Mouse (Mus musculus) 416B (cell line): Measurements from ENCODE around the gene M1ap.
A peak's percentile ranks its signal among the peaks of the same experiment; 100 is the strongest.

Source experiments
- DNase-seq: peaks from one replicate; pipeline ENCODE4 v3.0.0; 2011; ENCODE audit warnings: low read depth

Gene M1ap

DNA sequence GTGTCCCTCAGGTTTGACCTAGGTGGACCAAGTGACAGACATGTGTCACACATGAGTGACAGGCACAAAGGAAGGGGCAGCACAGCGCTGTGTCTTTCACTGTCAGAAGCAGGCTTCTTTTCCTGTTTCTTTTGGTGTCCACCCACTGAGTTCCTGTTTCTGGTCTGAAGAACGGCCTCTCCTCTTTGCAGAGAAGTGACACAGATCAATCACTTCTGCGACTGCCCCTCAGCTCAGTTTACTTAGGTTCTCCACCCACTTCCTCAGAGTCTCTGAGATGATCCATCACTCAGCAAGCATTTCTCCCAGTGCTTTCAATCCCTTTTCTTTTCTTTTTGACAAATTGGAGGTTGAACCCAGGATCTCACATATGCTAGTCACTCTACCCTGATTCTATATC is 62.0 kb downstream of the M1ap start:
- peak; percentile 75 for DNase-seq

DNA sequence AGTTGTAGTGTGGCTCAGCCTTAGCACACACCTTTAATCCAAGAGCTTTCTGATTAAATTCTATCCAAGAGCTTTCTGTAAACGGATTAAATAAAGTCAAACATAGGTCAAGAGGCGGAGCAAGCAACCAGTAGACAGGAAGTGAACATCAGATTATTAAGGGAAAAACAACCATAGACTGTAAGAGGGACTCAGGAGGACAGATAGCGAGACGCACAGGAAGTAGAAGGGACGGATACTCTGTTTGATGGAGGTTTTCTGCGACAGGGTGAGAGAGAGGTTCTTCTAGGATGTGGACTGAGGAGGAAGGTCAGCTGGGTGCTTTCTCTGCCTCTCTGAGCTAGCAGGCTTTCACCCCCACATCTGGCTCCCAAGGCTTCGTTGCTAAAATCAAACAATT is 63.3 kb downstream of the M1ap start:
- peak; percentile 69 for DNase-seq

DNA sequence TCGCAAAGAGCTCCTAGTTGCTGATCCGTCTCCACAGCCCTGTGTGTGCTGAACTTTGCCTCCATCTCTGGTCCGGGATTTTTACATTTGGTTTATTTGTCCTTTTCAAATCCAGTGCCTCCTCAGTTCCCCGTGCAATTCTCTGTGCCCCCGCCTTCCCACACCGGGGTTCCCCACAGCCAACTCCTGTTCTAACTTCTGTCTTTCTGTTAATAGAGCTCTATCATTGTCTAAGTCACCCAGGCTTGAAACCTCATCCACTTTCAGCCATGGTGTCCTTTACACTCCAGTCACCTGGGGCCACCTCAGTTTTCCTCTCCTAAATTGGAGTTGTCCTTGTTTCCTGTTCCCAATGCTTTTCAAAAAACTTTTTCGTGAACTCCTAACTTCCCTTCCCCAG is 64.6 kb downstream of the M1ap start:
- no peak for DNase-seq

DNA sequence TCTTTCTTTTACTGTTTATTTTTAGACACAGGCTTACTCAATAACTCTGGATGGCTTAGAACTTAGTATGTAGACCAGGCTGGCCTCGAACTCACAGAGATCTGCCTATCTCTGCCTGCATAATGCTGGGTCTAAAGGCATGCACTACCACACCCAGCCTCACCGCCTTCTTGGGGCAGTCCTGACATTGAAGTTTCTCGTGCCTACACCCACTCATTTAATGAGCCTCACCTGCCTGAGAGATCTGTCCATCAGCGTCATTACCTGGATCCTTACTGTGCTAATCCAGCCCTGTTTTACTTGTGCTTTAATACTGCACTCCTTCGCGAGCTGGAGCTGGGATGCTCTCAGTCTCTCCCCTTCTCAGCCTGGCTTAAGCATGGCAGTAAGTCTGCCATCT is 65.1 kb downstream of the M1ap start:
- DNase-seq, result no peak

DNA sequence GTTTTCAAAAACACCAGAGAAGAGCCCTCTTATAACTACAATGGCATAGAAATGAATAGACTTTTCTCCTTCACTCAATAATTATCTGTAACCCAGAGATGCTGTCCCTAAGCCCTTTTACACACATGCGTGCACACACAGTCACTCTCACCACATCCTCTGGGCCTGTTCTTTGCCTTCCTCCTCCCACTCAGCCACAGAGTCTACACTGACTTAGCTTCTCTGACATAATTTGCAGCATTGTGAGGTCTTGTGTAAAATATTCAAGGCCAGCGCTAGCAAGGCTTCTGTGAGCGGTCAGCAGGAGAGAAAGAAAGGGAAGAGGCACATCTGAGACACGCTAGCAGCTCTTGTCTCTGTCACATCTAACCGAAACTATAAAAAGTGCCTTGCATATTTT is 66.7 kb downstream of the M1ap start:
- DNase-seq, result peak; percentile 88

DNA sequence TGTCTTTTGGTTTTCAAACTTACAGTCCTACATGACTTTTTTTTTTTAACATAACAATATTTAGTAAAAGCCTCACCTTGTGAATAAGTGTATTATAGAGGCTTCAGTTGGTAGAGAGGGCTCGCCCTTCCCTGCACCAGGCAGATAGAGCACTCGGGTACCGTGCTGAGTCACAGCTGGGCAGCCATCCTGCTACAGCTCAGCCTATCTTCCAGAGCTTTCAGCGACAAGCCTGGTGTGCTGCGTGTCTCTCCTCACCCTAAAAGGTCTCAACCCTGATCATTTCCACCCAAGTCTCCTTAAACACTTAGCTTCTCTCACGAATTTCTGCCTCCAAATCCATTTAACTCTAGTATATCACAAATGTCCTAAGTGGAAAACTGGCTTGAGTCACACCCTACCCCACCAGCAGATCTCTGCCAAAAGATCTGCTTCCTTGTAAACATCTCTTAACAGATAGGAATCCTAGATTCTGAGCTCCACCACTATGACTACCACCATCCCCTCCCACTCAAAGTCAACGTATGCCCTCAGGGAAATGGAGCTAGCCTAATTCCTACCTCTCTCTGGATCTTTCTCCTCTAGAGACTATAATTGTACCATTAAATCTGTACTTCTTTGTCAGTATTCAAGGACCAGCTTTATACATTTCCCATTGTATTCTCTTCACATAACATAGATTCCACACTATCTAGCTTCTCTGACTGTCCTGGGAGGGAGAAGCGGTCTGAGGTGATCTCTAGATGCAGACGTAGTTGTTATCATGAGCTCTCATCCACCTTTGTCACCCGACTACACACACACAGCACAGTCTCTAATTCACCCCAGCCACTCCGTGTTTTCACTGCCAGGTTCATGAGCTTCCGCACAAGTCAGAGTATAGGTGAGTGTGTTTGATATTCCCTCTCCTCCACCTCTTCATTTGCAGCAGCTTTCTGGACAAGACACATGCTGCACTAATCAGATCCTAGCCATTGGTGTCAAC is 68.1 kb downstream of the M1ap start:
- peak; percentile 60 for DNase-seq

DNA sequence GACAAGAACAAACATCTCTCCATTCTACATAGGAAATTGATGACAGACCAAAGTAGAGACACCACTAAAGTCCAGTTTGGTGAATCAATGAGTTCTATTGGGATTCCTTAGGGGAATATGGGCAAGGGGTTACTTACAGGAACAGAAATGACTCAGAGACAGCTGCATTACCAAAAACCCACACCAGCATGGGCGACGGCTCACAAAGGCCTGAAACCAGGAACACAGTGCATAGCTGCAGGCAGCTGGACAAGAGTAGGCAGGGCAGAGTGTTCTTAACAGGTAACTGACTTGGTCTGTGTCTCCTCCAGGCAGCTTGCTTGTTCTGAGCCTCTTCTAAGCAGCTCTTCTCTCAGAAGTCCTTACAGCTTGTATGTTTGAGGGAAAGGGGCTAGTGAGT is 69.0 kb downstream of the M1ap start:
- DNase-seq, result no peak

DNA sequence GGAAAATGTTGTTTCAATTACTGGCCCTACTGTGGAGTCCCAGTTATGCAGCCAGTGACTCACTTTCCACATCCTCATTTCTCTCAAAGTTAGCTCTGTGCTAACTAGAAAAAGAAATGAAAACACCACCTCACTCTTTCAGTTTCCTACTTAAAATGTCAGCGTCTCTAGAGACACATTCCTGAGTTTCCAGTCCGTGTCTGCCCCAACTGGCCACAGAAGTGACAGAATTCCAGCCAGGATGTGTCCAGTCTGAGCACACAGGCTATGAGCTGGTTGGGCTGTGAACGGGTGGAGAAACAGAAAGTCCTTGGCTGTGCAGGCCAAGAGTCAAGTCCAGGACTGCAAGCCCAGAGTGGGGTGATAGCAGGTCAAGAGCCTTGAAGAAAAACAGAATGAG is 70.5 kb downstream of the M1ap start:
- no peak for DNase-seq

DNA sequence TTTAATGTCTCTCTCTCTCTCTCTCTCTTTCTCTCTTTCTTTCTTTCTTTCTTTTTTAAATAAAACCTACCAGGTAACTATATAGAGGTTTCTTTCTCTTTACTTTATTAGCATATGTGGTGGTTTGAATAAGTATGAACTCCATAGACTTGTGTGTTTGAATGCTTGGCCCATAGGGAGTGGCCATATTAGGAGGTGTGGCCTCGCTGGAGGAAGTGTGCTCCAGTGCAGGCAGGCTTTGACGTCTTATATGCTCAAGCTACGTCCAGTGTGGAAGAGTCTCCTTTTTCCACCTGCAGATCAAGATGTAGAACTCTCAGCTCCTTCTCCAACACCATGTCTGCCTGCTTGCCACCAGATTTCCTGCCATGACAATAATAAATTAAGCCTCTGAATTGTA is 72.3 kb downstream of the M1ap start:
- DNase-seq, result no peak

DNA sequence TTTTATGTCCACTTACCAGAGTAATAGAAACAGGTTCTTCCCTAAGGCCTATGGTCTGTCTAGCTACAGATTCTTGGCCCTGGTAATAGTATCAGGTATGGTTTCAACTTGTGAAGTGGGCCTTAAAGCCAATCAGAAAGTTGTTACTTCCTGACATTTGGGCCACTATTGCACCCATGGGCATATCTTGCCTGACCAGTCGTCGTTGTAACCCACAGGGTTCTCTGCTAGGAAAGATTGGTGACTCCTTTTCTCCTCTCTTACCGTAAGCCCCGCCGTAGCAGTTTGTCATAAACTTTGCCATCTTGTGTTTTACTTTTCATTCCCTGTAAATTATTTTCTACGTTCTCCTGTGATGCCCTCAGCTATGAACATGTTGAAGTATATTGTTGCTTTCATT is 73.4 kb downstream of the M1ap start:
- no peak for DNase-seq

DNA sequence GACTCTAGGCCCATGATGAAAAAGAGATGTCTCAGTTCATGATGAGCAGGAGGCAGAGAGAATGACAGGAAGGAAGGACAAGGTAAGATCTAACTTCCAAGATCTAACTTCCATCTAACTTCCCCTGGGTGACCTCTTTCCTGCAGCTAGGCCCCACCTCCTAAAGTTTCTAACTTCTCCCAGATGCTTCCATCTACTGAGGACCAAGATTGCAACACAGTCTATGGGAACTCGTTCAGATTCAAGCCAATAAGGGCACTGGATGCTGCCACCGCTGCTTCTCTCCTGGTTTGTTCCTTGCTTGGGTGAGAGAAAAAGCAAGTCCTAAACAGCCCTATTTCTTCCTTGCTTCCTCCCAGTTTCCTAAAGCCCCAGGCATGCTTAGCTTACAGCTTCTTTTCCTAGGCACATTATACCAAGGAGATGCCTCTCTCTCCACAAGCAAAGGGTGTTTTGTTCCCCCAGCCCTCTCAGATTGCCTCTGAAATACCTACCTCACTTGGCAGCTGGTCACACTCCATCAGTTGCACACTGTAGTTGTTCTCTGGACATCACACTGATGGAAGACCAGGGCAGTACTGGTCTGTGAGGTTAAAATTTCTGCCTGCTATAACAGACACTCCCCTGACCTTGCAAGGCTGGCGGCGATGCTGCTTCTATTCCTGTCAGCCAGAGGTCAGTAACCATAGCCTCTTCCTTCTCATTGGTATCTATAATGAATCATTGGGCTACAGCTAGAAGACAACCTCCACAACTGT is 74.3 kb downstream of the M1ap start:
- DNase-seq, result no peak

DNA sequence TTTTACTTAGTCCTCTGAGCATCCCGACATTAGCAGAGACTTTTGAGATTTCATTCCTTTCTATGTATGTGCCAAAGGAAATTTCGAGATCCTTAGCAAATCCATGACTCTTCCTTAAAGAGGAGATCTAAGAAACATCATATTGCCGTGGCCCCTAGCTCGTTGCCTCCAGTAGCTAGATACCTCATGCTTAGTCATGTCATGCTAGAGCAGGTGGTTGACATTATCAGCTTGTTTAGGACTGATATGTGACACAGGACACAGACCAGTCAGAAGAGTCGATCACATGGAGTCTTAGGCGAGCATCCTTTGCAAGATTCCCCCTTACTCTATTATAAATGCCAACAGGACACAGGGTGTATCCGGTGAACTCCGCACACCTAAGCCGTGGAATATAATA is 76.3 kb downstream of the M1ap start:
- DNase-seq, result no peak

DNA sequence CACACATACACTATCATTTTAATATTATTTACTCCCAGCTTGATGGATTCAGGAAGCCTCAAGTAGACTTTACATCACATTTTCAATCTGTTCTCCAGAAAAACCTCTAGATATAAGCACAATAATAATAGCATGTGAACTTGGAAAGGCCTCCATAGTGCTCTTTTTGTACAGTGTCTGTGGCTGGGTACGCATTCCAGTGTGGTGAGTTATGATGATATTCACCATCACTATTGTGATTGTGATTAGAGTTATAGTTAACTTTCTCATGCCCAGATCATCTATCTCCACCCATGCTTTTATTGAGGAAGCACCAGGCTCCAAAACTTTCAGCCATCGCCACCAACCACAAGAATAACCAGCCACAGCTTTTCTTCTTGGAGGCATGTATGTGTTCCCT is 77.1 kb downstream of the M1ap start:
- no peak for DNase-seq

DNA sequence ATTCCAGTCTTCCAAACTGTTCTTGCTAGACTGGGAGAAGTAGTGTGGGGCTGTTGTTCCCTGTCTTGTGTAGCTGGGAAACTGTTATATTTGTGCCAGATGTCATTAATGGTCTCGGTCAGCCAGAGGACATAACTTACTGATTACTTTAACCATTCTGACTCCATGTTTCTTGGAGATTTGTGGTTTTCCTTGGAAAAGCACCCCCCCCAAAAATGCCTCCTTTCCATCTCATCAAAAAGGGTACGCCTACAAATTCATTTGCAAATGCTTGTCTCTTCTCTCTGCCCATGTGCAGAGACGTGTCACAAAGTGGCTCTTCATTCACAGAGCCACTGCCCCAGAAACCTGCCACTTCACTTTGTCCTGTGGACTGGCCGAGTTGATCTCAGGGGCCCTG is 77.7 kb downstream of the M1ap start:
- DNase-seq, result no peak

DNA sequence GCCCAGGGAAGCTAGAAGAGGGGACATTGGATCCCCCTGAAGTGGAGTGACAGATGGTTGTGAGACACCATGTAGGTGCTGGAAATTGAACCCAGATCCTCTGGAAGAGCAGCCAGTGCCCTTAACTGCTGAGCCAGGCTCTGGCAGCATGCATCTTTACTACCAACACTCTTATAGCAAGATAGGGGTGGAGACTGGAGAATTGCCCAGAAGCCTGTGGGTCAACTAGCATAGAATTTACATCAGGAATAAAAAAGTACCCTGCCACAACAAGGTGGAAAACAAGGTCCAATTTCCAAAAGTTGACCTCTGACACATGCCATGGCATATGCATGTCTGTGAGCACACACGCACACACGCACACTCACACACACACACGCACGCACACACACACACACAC is 78.5 kb downstream of the M1ap start:
- DNase-seq, result no peak

DNA sequence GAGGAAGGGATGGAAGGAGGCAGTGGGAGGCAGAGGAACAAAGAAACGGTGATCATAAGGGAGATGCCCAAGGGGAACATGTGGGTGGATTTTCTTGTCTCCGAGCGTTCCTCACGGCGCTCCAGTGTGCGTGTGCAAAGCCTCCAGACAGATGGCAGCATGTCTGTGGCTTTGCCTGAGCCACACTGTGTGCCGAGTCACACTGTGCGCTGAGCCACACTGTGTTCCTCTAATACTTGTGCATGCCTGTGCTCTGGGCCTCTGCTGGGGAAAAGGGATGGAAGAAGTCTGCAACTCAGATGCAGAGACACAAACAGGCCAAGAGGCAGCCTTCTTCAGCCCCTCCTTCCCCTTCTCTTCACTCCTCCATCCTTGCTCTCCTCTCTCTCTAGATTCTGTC is 80.6 kb downstream of the M1ap start:
- DNase-seq, result no peak

DNA sequence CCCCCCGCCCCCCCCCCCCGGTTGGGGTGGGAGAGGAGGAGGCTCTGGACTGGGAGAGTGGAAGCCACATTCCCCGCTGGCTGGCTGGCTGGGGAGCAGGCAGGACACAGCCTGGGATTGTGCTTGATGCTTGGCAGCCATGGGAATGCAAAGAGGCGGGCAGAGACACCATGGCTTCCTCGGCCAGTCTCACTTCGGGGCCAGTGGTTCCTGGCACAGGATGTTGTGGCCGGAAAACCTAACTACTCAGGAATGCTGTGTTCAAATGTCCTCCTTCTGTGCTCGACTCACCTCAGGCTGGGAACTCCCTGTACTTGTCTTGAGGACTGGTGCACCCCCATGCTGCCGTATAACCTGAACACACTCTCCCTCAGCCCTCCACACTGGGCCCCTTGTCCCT is 81.0 kb downstream of the M1ap start:
- DNase-seq, result peak; percentile 38

DNA sequence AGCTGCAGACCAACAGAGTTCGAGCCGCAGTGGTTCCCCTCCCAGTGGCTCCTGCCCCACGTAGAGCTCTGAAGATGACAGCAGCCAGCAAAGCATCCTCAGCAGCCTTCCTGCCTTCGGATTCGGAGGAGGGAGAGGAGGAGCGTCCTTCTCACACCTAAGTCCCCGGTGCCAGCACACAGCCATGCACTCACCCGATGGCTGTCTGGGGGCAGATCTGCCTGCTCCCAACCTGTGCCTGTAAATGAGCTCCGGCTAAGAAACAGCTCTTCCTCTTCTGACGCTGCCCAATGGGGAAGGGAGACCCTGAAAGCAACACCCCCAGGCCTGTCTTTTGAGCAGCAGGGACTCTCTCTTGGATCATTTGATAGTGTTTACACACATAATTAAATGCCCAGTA is 83.1 kb downstream of the M1ap start:
- no peak for DNase-seq

DNA sequence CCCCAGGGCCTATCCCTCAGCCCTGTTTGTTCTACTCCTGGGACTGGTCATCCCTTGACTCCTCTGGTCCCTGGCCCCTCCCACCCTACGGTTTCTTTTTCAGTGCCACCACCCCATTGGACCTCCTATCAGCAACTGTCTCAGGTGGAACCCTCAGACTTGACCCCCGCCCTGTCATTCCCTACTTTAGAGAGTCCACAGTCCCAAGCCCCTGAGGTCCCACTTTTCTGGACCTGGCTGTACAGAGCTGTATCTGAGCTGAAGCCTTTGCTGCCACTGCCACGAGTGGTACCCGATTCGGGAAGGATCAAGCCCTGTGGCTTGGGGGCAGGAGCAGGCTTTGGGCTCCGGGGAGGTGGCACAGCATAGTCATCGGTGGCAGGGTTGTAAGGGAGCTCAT is 84.4 kb downstream of the M1ap start:
- no peak for DNase-seq

DNA sequence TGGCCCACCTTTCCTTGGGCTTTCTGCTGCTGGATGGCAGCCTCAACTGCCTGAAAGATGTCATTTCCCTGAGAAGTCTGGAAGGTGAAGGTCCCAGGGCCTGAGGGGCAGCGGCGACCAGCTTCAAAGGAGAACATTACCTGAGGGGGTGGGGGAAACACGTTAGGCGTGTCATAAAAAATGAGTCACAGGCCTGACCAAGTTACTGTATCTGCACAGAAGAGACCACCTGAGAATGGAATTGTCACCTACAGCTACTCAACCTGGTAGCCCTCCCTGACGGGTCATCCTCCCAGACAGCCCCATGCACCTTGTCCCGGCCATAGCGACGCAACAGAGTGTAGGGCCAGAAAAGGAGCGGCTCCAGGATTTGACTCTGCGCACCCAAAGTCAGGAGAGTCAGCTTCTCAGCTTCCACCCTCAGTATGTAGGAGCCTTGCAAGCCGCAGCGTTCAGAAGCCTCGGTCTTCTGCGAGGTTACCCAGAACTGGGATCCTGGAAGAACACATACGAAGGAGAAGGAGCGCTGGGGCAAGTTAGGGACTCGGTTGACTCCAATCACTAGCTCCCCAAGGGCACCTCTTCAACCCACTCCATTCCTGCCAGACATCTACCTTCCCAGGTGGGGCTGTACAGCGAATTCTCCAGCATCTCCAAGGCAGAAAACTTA is 85.4 kb downstream of the M1ap start:
- no peak for DNase-seq

DNA sequence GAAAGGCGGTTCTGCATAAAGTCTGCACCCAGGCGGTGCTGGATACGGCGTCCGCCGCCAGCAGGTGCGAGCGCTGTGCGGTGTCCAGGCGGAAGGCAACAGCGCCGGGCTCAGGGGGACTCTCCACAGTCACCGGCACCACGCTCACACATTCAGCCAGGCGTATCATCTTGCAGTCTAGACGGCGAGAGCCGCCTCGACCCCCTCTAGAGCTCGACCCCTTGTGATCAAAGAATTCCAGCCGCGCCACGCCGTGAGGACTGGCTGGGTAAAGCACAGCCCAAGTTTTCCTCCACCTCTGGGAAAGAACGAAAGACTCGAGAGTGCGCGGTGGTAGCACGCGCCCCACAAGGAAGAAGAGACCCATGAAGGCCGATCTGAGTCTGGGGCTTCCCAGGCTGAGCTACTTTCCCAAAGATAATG is 86.1 kb downstream of the M1ap start:
- peak; percentile 41 for DNase-seq

DNA sequence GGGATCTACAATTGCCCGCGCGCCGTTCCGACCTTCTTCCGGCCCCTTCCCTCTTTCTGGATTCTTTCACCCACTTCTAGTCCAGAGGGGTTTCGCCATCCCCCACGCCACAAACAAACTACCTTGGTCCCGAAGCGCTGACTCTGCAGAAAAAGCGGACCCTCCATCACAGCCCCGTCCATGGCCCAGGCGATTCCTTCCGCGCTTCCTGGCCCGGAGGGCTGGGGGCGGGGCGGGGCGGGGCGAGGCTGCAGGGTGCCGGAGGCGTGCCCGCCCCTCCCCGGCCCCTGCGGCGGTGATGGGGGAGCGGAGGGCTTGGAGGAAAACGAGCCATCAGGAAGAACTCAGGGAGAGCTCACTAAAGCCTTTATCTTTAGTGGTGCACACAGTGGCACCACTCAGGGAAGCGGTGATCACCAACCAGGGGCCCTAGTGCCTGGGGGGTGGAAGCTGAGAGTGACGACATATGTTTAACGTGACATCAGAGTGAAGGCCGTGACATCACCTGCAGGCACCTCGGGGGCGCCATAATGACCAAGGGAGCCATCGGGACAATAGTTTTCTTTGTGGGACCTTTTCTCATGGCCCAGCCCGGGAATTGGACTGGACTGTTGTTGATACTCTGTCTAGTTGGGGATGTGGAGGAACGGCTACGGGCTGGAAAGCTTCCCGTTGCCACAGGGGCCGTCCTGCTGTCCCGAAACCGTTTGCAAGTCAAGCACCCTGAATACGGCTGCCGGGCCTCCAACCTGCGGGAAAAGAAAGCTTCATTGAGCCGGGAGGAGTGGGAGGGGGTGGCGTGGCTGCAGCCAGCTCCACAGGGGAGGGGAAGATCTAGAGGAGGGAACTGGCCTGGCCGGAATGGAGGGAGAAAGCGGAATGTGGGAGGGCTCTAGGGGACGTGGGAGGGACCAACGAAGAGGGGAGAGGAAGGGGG is 86.8 kb downstream of the M1ap start, which contains the start of the genes Dok1 and Loxl3:
TSS of gene Dok1 (minus strand) at position 223 of the 937 bp plus-strand sequence.
TSS of gene Loxl3 (plus strand) at position 925 of the 937 bp plus-strand sequence.
- peak; percentile 70 for DNase-seq
